Mouse (Mus musculus) liver, adult 2 months (tissue): ENCODE data around the gene Csad.

Source experiments
- CTCF ChIP-seq: fragments of 200-500 bp; IDR thresholded peaks from 2 replicates; pipeline ENCODE4 v1.5.1; 2011; ENCODE audit warnings: low read depth, low read length, control low read depth
- POLR2A ChIP-seq: fragments of 200-500 bp; IDR thresholded peaks from 2 replicates; pipeline ENCODE4 v1.6.1; 2011; ENCODE audit warnings: low read length, control low read depth; ENCODE audit not compliant: insufficient read depth; ENCODE audit errors: extremely low read depth

GRCm38 (mm10) chr15:102149561-102149960, 55.0 kb downstream of the Csad start:
- no peak for TF ChIP-seq POLR2A
- TF ChIP-seq CTCF: no peak
